Mouse (Mus musculus) frontal cortex, postnatal 36 days (tissue): Measurements from ENCODE around the gene Mrpl9.

Experiments
- DNase-seq, 2 experiments: peaks; one replicate each; pipeline ENCODE4 v3.0.0; 2022; ENCODE audit warnings: low spot score in 2 of 2

Gene Mrpl9

GRCm38 (mm10) chr3:94442951-94443596, at the start of gene Mrpl9:
Gene Mrpl9, plus strand, starts transcription at chr3:94443318.
- DNase-seq: peak; percentile 95 to 96

- DNase-seq: no peak
These were observed 46.8 kb upstream of the Mrpl9 start for GRCm38 (mm10) chr3:94396336-94396735.

GRCm38 (mm10) chr3:94396851-94397250, 46.3 kb upstream of the Mrpl9 start:
- DNase-seq: no peak

GRCm38 (mm10) chr3:94398217-94398616, 44.9 kb upstream of the Mrpl9 start, which contains the start of gene Lingo4:
Gene Lingo4, plus strand, starts transcription at chr3:94398517.
- DNase-seq: no peak

GRCm38 (mm10) chr3:94398943-94399481, 44.1 kb upstream of the Mrpl9 start:
- no peak for DNase-seq

GRCm38 (mm10) chr3:94399663-94400310, 43.3 kb upstream of the Mrpl9 start:
- DNase-seq: no peak

- DNase-seq: no peak
These were observed 40.7 kb upstream of the Mrpl9 start for GRCm38 (mm10) chr3:94402451-94402850.

- peak; percentile 41 to 67 for DNase-seq
These were observed 38.6 kb upstream of the Mrpl9 start for GRCm38 (mm10) chr3:94404366-94405054.

GRCm38 (mm10) chr3:94405561-94405960, 37.6 kb upstream of the Mrpl9 start:
- no peak for DNase-seq

GRCm38 (mm10) chr3:94412530-94412929, 30.6 kb upstream of the Mrpl9 start:
- DNase-seq: no peak

GRCm38 (mm10) chr3:94413031-94413679, 30.0 kb upstream of the Mrpl9 start, which contains the start of gene Tdrkh:
Gene Tdrkh, plus strand, starts transcription at chr3:94413273.
- DNase-seq: peak; percentile 98 to 99

GRCm38 (mm10) chr3:94430980-94431379, 12.1 kb upstream of the Mrpl9 start:
- DNase-seq: no peak

- no peak for DNase-seq
These were observed 8.8 kb upstream of the Mrpl9 start for GRCm38 (mm10) chr3:94434305-94434704.

GRCm38 (mm10) chr3:94436420-94436819, 6.7 kb upstream of the Mrpl9 start:
- DNase-seq: no peak

GRCm38 (mm10) chr3:94441182-94441581, 1.9 kb upstream of the Mrpl9 start:
- DNase-seq: peak in 1 of 2 experiments; percentile 29

- no peak for DNase-seq
These were observed 463 bp downstream of the Mrpl9 start, which contains the start of gene Oaz3 for GRCm38 (mm10) chr3:94443597-94443964. Gene Oaz3, minus strand, starts transcription at chr3:94443915.

- no peak for DNase-seq
These were observed 6.3 kb downstream of the Mrpl9 start for GRCm38 (mm10) chr3:94449377-94449776.

GRCm38 (mm10) chr3:94456529-94457000, 13.4 kb downstream of the Mrpl9 start:
- DNase-seq: peak; percentile 74 to 87

- DNase-seq: no peak
These were observed 13.9 kb downstream of the Mrpl9 start for GRCm38 (mm10) chr3:94457055-94457454.

GRCm38 (mm10) chr3:94459834-94460233, 16.7 kb downstream of the Mrpl9 start:
- no peak for DNase-seq

- no peak for DNase-seq
These were observed 20.9 kb downstream of the Mrpl9 start for GRCm38 (mm10) chr3:94463926-94464578.
